Mouse (Mus musculus): ENCODE results near the gene Gm20547.
"Not testable (repeated sequence)": the region's sequence is repeated elsewhere in the genome, so short reads cannot be mapped to it uniquely, and the experiment has no call there.

The Gm20547 gene

DNA sequence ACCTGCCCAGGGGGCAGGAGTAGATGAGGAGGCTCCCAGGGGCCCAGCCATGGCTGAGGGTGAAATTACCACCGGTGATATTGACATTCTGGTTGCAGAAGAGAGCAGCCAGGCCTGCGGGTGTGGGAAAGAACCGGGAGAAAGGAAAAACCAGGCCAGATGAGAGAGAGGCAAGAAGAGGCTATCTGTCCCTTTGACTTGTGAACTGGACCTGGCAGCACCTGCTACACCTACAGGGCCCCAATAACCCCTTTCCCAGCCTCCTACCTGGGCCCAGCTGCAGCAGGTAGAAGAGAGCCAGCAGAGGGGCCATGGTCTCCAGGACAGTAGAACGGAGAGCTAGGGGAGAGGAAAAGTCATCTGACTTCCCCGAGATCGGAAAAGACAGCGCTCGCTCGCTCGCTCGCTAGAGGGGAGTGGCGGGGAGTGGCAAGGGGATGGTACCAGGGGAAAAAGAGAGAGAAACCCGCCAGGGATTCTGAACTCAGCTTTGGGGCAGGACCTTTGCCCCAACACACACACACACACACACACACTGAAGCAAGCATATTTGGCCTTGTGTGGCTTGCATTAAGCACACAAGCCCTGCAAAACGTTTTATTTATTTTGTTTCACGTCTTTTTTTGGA is at the start of gene Gm20547:
TSS of gene Gm20547 (minus strand) at position 360 of the 628 bp plus-strand sequence.
- DNase-seq (ENCODE audit: low read depth, low spot score), result no peak

DNA sequence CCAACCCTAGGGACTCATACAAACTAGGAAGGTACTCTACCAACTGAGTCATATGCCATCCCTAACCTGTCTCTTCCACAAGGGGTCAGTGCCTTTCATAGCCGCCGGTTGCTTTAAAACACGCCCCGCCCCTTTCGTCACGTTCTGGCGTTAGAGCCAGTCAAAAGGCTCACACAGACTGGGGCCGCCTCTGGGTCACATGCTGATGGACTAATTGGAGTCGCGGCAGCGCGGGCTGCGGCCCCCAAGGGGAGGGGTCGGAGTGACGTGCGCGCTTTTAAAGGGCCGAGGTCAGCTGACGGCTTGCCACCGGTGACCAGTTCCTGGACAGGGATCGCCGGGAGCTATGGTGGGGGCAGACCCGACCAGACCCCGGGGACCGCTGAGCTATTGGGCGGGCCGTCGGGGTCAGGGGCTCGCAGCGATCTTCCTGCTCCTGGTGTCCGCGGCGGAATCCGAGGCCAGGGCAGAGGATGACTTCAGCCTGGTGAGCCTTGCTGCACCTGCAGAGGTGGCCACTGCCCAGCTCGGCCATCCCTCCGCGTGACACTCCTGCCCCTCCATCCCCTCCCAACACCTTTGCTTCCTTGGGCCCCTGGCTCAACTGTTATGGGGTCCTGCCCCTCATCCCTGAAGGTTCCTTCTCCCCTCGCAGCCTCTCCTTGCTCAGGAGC is 49.4 kb upstream of the Gm20547 start, which contains the start of gene Neu1:
TSS of gene Neu1 (plus strand) at position 193 of the 674 bp plus-strand sequence.
- DNase-seq (ENCODE audit: low read depth, low spot score), result peak; percentile 97

DNA sequence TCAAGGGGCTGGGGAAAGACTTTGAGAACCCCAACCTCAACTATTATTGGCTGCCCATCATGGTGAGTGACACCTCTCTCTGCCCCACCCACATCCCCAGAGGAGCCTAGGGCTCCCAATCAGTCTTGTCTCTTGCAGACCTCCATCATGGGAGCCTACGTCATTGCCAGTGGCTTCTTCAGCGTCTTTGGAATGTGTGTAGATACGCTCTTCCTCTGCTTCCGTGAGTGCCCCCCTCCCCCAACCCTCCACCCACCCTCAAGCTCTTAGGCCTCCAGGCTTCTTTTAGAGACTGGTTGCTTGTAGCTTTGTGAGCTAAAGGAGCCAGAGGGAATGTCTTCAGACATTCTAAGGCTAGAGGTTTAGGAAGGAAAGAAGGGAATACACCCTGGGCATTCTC is 47.0 kb upstream of the Gm20547 start:
- DNase-seq (ENCODE audit: low read depth, low spot score), result no peak

DNA sequence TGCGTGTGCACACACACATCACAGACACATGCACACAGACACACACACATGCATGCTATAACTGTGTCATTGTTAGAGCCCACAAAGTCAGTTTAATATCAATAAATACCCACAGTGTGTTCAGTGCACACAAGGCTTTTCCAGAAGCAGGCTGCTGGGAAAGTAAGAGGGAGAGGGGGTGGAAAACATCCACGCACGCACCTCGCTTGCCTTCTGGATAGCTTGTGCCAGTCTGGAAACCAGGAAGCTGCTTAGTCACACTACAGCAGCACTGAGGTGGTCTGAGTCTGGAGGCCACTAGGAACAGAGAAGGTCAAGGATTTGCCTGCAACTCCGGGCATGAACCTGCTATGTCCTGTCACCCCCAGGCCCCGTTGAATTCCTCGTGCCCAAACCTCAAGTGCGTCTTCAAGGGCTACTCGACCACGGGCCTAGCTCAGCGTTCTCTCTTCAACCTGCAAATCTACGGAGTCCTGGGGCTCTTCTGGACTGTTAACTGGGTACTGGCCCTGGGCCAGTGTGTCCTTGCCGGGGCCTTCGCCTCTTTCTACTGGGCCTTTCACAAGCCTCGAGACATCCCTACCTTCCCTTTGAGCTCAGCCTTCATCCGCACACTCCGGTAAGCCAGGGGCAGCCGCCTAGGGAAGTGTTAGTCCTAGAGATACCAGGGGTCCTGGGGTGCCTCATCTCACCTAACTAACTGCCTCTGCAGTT is 45.6 kb upstream of the Gm20547 start:
- DNase-seq (ENCODE audit: low read depth, low spot score), result no peak

DNA sequence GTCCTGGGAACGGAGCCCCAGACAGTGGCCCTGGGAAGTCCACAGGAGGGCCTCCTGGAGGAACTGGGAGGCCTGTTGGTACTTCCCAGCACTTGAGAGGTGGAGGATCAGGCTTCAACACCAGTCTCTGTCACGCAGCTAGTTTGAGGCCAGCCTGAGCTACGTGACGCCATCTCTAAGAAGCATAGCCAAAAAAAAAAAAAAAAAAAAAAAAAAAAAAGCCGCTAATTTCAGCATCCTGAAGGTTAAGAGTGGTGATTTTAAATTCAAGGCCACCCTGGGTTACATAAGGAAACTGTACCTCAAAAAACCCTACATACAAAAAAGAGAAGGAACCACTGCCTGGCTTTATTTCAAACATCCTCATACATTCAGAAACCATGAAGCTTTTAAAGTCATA is 42.4 kb upstream of the Gm20547 start:
- no peak for DNase-seq (ENCODE audit: low read depth, low spot score)

DNA sequence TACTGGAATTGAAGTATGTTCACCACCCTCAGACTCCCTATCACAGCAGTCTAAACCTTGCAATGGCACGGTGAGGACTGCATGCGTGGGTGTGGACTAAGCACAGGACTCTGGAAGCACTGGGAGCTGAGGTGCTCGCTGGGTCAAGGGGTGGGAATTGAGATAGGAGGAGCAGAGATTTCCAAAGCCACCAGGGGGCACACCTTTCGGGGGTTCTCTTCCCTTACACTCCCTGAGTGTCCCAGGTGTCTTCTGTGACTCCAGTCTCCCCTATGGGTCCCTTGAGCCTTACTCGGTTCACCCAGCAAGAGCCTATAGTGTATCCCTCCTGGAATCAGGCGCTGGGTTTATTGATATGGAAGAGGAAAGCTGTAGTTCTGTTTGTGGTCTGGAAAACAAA is 41.1 kb upstream of the Gm20547 start:
- no peak for DNase-seq (ENCODE audit: low read depth, low spot score)

DNA sequence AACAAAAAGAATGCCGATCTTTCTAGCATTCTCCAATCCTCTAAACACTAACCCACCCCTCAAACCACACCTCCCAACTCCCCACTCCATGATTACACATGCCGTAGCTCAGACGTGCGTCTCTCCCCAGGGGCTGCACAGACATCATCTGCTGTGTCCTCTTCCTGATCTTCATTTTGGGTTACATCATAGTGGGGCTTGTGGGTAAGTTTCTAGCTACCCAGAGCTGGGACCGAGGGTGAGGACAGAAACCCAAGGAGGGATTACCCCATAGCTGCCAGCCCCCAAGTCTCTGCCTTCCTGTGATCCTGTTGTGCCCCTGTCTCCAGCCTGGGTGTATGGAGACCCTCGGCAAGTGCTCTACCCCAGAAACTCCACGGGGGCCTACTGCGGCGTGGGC is 35.3 kb upstream of the Gm20547 start:
- DNase-seq (ENCODE audit: low read depth, low spot score), result no peak

DNA sequence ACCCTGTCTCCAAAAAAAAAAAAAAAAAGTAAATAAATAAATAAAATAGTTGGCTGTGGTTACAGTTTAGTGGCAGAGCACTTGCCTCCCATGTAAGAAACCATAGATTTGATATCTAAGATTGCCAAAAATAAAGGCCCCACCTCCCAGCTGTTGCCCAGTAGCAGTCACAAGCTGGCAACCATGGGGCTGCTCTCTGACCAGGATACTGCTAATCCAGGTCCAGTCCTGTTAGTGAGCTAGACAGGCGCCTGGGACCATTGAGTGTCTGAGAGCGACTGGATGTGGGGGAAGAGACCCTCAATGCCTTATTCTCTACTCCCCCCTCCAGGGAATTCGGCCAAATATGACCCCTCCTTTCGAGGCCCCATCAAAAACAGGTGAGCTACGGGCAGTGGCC is 34.5 kb upstream of the Gm20547 start:
- DNase-seq (ENCODE audit: low read depth, low spot score), result no peak

DNA sequence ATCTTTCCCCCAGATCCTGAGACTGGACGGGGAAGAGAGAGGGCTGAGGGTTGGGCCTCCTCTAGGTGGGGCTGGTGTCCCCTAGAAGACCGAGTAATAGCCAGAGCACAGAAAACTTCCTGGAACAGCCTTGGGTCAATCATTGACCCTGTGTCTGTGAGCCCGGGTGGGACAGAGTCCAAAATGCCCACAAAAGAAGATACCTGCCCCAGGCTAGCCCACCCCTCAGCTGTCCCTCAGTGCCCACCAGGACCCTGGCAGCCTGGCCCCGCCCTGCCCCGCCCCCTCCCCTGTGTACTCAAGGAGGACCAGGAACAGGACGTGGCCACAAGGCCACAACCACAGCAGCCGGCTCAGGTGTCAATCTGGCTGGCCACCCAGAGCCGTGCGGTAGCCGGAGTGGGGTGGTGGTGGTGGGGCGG is 33.6 kb upstream of the Gm20547 start:
- no peak for DNase-seq (ENCODE audit: low read depth, low spot score)

DNA sequence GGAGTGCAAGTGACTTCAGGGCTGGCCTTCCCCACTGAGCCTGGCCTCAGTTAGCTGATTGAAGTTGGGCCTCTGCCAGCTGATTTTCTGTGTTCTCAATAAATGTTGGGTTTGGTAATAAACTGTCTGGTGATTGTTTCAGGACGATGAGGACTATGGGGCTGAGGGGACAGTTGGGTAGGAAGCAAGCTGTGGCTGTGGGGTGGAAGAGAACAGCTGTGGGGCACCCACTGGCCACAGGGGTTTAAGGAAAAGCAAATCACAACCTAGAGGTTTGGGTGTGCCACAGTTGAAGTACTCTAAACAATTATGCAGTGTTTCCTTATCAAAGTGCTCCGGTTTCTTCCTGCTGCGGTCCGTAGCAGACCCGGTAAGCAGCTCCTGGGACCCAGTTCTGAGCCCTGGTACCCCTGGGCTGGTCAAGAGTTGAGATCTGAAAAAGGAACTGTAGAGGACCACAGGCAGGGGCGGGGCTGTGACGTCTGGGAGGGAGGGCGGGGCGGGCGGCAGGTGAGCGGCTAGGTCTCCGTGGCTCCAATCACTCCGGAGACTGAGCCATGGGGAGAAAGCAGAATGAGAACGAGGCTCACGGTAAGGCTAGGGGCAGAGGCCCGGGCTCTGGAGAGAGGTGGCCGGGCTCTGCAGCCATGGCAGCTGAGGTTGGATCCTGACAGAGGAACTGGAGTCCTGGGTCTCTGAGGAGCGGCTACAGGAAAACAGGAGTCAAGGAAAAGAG is 32.3 kb upstream of the Gm20547 start, which contains the start of gene Slc44a4:
TSS of gene Slc44a4 (plus strand) at position 537 of the 736 bp plus-strand sequence.
- DNase-seq (ENCODE audit: low read depth, low spot score), result no peak

DNA sequence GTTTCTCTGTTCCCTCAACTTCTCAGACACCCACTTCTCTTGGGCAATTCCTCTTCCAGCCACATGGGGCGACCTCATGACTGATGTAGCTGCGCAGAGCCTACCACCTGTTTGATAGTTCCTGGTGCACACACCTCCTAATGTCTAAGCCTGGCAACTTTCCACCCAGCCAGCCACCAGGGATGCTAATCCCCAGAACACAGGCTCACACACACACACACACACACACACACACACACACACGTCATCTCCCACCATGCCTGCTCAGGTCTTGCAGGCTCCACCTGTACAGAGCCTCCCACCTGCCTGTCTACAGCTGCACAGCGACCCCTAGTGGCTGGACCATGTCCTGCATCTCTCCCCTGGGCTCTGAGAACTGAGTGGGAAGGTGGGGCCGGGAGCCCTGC is 30.1 kb upstream of the Gm20547 start:
- peak; percentile 90 for DNase-seq (ENCODE audit: low read depth, low spot score)

DNA sequence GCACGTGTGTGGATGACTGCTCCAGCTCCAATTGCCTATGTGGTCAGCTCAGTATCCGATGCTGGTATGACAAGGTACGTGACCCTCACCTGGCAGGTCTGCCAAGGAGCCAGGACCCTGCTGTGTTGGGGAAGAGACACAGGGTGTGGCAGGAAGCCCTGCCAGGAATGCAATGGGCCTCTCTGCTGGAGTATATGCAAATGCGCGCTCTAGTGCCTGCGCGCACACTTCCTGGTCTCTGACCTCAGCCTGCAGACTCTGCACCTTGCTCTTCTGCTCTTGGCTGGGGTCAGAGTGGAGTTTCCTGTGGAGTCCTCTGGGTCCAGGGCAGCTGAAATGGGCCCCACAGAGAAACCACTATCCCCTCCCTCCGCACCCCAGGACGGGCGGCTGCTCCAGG is 29.1 kb upstream of the Gm20547 start:
- DNase-seq (ENCODE audit: low read depth, low spot score), result no peak

DNA sequence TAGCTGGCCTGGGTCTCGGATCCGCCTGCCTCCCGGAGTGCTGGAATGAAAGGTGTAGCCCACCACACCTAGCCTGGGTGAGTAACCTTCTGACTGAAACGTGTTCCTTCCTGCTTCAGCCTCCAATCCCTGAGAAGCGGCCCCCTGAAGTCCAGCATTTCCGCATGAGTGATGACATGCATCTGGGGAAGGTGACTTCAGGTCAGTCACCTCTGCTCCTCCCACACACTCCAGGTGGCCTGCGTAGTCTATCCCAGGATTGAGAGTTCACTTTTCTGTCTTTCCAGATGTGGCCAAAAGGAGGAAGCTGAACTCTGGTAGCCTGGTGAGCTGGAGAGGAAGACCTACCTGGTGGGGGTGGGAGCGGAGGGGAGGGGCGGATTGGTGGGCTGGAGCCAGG is 21.1 kb upstream of the Gm20547 start:
- no peak for DNase-seq (ENCODE audit: low read depth, low spot score)

DNA sequence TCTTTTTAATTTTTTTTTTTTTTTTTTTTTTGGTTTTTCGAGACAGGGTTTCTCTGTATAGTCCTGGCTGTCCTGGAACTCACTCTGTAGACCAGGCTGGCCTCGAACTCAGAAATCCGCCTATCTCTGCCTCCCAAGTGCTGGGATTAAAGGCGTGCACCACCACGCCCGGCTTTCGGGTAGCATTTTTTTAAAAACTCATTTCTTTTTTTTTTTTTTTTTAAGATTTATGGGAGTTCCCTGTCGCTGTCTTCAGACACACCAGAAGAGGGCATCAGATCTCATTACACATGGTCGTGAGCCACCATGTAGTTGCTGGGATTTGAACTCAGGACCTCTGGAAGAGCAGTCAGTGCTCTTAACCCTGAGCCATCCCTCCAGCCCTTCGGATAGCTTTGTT is 20.1 kb upstream of the Gm20547 start:
- not testable (repeated sequence) for DNase-seq (ENCODE audit: low read depth, low spot score)

DNA sequence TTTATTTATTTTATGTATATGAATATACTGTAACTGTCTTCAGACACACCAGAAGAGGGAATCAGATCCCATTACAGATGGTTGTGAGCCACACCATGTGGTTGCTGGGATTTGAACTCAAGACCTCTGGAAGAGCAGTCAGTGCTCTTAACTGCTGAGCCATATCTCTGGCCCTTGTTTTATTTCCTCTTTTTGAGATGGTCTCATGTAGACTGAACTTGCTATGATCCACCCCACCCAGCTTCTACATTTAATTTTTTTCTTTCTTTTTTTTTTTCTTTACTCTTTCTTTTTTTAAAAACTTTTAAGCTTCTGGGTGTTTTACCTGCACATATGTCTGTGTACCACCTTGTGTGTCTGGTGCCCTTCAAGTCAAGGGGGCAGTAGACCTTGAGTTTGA is 19.0 kb upstream of the Gm20547 start:
- not testable (repeated sequence) for DNase-seq (ENCODE audit: low read depth, low spot score)

DNA sequence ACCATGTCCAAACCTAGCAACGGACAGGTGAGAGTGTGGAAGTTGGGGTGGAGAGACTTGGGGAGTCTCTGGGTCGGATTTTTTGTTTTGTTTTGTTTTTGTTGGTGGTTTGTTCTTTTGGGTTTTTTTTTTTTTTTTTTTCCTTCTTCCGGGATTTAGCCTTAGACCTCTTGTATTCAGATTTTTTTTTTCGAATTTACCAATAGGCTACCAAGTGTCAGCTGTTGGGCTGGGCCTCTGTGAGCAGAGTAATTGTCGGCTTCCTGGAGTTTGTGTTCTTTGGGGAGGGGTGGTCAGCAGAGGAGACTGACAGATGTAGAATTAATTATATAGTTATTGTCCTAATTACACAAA is 18.0 kb upstream of the Gm20547 start:
- peak; percentile 73 for DNase-seq (ENCODE audit: low read depth, low spot score)

DNA sequence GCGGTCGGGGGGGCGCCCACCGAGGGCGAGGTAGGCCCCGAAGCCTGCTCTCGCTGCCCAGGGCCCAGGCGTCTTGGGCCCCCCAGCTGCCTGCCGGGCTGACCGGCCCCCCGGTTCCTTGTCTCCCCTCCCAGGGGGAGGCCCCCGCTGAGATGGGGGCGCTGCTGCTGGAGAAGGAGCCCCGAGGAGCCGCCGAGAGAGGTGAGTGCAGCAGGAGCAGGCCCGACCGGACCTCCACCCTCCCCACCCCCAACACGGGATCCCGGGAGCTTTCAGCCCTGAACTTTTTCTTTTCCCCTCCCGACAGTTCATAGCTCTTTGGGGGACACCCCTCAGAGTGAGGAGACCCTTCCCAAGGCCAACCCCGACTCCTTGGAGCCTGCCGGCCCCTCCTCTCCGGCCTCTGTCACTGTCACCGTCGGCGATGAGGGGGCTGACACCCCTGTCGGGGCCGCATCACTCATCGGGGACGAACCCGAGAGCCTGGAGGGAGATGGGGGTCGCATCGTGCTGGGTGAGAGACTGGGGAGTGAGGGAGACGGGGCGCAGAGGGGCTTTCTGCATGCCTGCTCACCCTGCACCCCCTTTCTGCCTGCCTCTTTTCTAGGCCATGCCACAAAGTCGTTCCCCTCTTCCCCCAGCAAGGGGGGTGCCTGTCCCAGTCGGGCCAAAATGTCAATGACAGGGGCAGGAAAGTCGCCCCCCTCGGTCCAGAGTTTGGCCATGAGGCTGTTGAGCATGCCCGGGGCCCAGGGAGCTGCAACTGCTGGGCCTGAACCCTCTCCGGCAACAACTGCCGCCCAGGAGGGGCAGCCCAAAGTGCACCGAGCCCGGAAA is 17.4 kb upstream of the Gm20547 start:
- peak; percentile 55 for DNase-seq (ENCODE audit: low read depth, low spot score)

DNA sequence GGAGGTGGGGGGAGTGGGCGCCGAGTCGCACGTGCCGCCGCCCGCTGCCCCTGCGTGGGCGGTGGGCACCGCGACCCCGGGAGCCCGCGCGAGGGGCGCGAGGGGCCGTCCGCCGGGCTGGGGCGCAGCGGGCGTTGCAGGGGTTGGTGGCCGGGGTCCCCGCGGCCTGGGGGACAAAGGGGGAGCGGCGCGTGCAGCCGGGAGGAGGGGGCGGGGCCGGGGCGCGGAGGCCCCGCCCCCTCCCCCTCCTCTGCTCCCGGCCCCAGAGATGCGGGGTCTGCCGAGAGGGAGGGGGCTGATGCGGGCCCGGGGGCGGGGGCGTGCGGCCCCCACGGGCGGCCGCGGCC is 16.8 kb upstream of the Gm20547 start:
- DNase-seq (ENCODE audit: low read depth, low spot score), result no peak

DNA sequence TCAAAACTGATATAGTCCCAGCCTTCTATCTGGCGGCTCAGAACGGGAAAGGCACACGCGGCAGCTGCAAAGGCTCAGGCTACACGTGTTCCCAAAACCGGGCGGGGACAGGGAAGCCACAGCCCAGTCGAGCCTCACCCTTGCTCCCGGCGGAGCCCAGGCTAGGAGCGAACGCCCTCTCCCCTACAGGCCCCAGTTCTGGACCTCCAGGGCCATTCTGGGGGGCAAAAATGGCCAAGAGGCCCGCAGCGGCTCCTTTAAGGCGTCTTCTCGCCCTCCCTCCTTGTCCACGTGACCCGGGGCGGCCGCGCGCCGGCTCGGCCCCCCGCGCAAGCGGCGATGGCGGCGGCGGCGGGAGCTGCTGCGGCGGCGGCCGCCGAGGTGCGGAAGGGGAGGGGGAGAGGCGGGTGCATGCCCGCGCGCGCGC is 16.3 kb upstream of the Gm20547 start, which contains the start of the genes C2 and Ehmt2:
TSS of gene C2 (minus strand) at position 106 of the 427 bp plus-strand sequence.
TSS of gene Ehmt2 (plus strand) at position 310 of the 427 bp plus-strand sequence.
- DNase-seq (ENCODE audit: low read depth, low spot score), result peak; percentile 83

DNA sequence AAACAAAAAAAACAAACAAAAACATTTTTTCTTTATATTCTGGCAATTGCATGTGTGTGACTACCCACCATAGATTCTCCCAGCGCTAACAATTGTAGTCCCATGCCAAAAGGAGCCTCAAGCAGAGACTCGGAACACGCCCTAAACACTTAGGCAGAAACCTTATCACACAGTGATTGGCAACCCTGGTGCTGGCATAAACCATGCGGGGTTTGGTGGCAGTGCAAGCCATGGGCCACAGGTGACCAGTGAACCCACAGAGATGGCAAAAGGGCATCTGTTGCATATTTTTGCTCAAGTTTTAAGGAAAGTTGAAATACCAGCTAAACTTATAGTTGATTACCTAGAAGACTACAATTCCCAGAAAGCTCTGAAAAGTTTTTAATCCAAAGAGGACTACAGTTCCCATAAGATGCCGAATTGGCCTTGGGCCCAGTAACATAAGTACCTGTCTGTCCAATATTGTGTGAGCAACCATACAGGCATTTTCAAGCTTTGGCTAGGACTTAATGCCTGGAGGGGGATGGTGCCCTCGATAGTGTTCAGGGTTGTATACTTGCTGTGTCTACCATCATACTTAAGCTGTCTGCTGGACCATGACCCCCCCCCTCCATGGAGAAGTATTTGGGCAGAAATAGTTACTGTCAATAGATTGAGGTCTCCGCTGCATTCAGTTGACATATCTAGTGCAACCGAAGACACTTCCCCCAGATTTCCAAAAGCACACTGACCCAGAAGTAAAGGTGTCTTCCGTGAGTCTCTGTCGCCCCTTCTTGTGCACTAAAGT is 15.7 kb upstream of the Gm20547 start:
- no peak for DNase-seq (ENCODE audit: low read depth, low spot score)
